Comparison of ENCODE assay signal across 18 mouse cellular contexts in genomic region chr5:121769827-121770226, GRCm38 (mm10). TPM values are rescaled to one million over a fixed set of nuclear protein-coding genes. Genes with fewer than 3 reads are reported as not detected.
A peak's percentile ranks its signal among the peaks of the same experiment; 100 is the strongest.
DNase-seq lines count a peak whose midpoint lies in the region; ATAC-seq and TF ChIP-seq lines count a peak whose summit lies in the region.
"Had no signal": no experiment of that assay in that cellular context is flagged by ENCODE, and none has a peak within 500 bp of the region (broad histone marks: within the 10 kb centered on the region; RNA-seq: fewer than 3 reads in every experiment).

No protein-coding gene starts in this region.

- DNase-seq in gastrocnemius, adult 2 months = peak; percentile 24
- no peak for DNase-seq in gastrocnemius, postnatal 14 days
- DNase-seq in kidney, postnatal 14 days = peak; percentile 48
- DNase-seq in Muller cell, postnatal 12 days (ENCODE audit: inconsistent ontology term) = peak; percentile 46
- DNase-seq in heart, postnatal 4 days = peak; percentile 38
- no peak for DNase-seq in stomach, postnatal 0 days (ENCODE audit: low spot score)
- DNase-seq: cerebellum, adult 9-11 months; right cerebral cortex, postnatal 25 days had no signal

- WGBS in kidney, embryonic 15.5 days = 87% methylated on average over 7 of the region's 7 CpGs
- 61% methylated on average over 7 of the region's 7 CpGs for WGBS in stomach, postnatal 0 days

- H3K4me2 ChIP-seq in kidney, embryonic 15.5 days = no peak overlapping the region
- H3K4me2 ChIP-seq in stomach, postnatal 0 days (replicated peaks; ENCODE audit: low read depth) = no peak overlapping the region
- H3K4me2 ChIP-seq: liver, embryonic 11.5 days; midbrain, embryonic 12.5 days had no signal

- H3K4me3 ChIP-seq in gastrocnemius, adult 2 months = no peak overlapping the region
- no peak overlapping the region for H3K4me3 ChIP-seq in kidney, embryonic 15.5 days (replicated peaks)
- no peak overlapping the region for H3K4me3 ChIP-seq in stomach, postnatal 0 days (ENCODE audit: low read depth, low read length)
- H3K4me3 ChIP-seq: forebrain, embryonic 10.5 days; hindbrain, embryonic 10.5 days; midbrain, embryonic 12.5 days had no signal

- no peak for ATAC-seq in kidney, embryonic 15.5 days (replicated peaks; ENCODE audit: low FRiP score)
- ATAC-seq in megakaryocyte, adult 5-6 weeks (ENCODE audit: poor library complexity, severe bottlenecking) = no peak
- no peak for ATAC-seq in stomach, postnatal 0 days (ENCODE audit: low FRiP score, low TSS enrichment)
- ATAC-seq: CD4-positive, CD25-positive, alpha-beta regulatory T cell, adult 4 months had no signal

- no peak overlapping the region for H3K9ac ChIP-seq in kidney, embryonic 15.5 days
- H3K9ac ChIP-seq in stomach, postnatal 0 days (ENCODE audit: low read length) = no peak overlapping the region
- H3K9ac ChIP-seq: midbrain, embryonic 12.5 days had no signal

- H3K4me1 ChIP-seq in kidney, embryonic 15.5 days = no peaks in the 10 kb centered on the region
- H3K4me1 ChIP-seq in stomach, postnatal 0 days (replicated peaks; ENCODE audit: control insufficient read depth, insufficient read depth) = no peaks in the 10 kb centered on the region
- H3K4me1 ChIP-seq: forebrain, embryonic 10.5 days; hindbrain, embryonic 10.5 days; midbrain, embryonic 12.5 days had no signal

- intact Hi-C loops in gastrocnemius, adult 2 months (cut with DNase I) = no loop called here
- intact Hi-C loops in gastrocnemius, postnatal 14 days (cut with DNase I; ENCODE audit: low total_unique reads) = no loop called here

- H3K9me3 ChIP-seq in kidney, embryonic 15.5 days (replicated peaks) = no peaks in the 10 kb centered on the region
- H3K9me3 ChIP-seq in stomach, postnatal 0 days (ENCODE audit: control insufficient read depth, low read length) = no peaks in the 10 kb centered on the region
- H3K9me3 ChIP-seq: forebrain, embryonic 10.5 days; G1E; hindbrain, embryonic 10.5 days; midbrain, embryonic 12.5 days had no signal

- TF ChIP-seq CTCF in gastrocnemius, adult 2 months (IDR thresholded peaks at IDR 0.05) = no peak
- TF ChIP-seq CTCF in stomach, postnatal 0 days (IDR thresholded peaks at IDR 0.05; ENCODE audit: low read depth) = no peak

- TF ChIP-seq EP300 in stomach, postnatal 0 days (optimal IDR thresholded peaks at IDR 0.05) = no peak

- H3K27me3 ChIP-seq in kidney, embryonic 15.5 days = no peaks in the 10 kb centered on the region
- H3K27me3 ChIP-seq in stomach, postnatal 0 days (ENCODE audit: control insufficient read depth, insufficient read depth, low read length) = no peaks in the 10 kb centered on the region
- H3K27me3 ChIP-seq: midbrain, embryonic 12.5 days had no signal

- no peak overlapping the region for H3K27ac ChIP-seq in gastrocnemius, adult 2 months
- no peak overlapping the region for H3K27ac ChIP-seq in kidney, embryonic 15.5 days
- H3K27ac ChIP-seq in stomach, postnatal 0 days (replicated peaks) = no peak overlapping the region
- H3K27ac ChIP-seq: forebrain, embryonic 10.5 days; hindbrain, embryonic 10.5 days; kidney, postnatal 0 days; macrophage; midbrain, embryonic 12.5 days had no signal

- peaks cover 66% of the 10 kb centered on the region for H3K36me3 ChIP-seq in kidney, embryonic 15.5 days
- H3K36me3 ChIP-seq in stomach, postnatal 0 days (ENCODE audit: control insufficient read depth, insufficient read depth, low read length) = peaks cover 3% of the 10 kb centered on the region; the same call in 1 of the 2 replicates

RNA-seq across cellular contexts. Expression of gene Atxn2, which starts 58.7 kb away (rescaled TPM):
- 100 to 1,000 TPM in 1 of 2 experiments, 10 to 100 TPM in 1; 94.6 to 117 TPM for total RNA-seq in gastrocnemius, adult 2 months (2021)
- 100 to 1,000 TPM; 112 to 122 TPM for total RNA-seq in gastrocnemius, postnatal 14 days (2021)
- 50.1 and 54.9 TPM in 2 replicates for polyA plus RNA-seq in kidney, embryonic 15.5 days (2015; fragmentation: Nextera tagmentation; extraction: Ambion mirVana)
- total RNA-seq in heart, postnatal 4 days (2021) = 100 to 1,000 TPM; 174 to 180 TPM
- 46.3 and 50.9 TPM in 2 replicates for total RNA-seq in megakaryocyte, adult 5-6 weeks (2015)
- 33.2 and 46.3 TPM in 2 replicates for total RNA-seq in megakaryocyte, adult 5-6 weeks (2017)
- polyA plus RNA-seq in stomach, postnatal 0 days (2015; fragmentation: Nextera tagmentation; extraction: Ambion mirVana) = 30.5 and 35.6 TPM in 2 replicates

Comparison
In these comparisons a context has a peak if more than half of its experiments do, and no peak if none do; other contexts are left out.
1. DNase-seq: peak in gastrocnemius, adult 2 months (single experiment), kidney, postnatal 14 days (single experiment), Muller cell, postnatal 12 days (single experiment) and heart, postnatal 4 days (single experiment); none in gastrocnemius, postnatal 14 days (single experiment) and stomach, postnatal 0 days (single experiment).